Mouse (Mus musculus): ENCODE measurements around the gene Gnat3. TPM values are rescaled to one million over a fixed set of nuclear protein-coding genes. Genes with fewer than 3 reads are reported as not detected.

The Gnat3 gene
- total and polyA plus RNA-seq, 2 experiments, result not detected

DNA sequence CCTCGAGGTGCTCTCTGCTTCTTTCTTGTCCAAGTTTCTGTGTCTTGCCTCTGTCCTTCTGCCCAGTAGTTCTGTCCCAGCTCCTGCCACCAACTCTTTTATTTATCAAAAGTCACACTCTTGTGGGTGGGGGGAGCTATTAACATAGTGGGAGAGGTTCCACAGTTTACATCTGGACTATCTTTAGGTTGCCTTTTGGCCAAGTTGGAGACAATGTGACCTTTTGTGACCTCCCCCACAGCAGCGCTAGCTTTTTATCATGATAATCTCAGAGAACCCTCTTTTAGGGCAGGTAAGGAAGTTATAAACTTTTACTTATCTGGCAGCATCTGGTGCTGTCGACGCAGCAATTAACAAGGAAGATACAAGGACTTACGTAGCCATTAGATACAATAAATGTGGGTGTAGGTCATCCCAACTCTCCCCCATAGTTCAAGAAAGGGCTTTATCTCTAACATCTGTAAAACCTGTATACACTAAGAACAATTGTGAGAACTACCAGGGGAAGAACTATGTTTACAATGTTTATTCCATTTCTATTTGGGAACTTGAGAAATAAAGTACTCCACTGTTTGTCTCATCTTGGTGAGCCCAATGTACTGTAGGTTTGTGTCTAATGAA, 18.3 kb downstream of the Gnat3 start:
- Histone ChIP-seq H3K4me1 (ENCODE audit: control insufficient read depth, insufficient read depth, low read length) (no peaks in the 10 kb centered on the region), H3K27me3 (ENCODE audit: control insufficient read depth, insufficient read depth, low read length) (no peaks in the 10 kb centered on the region), H3K36me3 (ENCODE audit: control insufficient read depth, insufficient read depth, low read length) (no peaks in the 10 kb centered on the region), H3K79me2 (ENCODE audit: control insufficient read depth, insufficient read depth, low read length) (no peaks in the 10 kb centered on the region), H3K9ac (ENCODE audit: low read depth, low read length) (no peak overlapping the region), H3K4me3 (ENCODE audit: insufficient read depth, low read depth, low read length) (no peak overlapping the region), H3K27ac (replicated peaks; ENCODE audit: insufficient read depth, low read depth, low read length) (no peak overlapping the region)
- WGBS, result 82% methylated on average over 5 of the region's 5 CpGs
- DNase-seq (ENCODE audit: extremely low read depth, low read depth, low spot score), result no peak
- TF ChIP-seq POLR2A (IDR thresholded peaks at IDR 0.05; ENCODE audit: extremely low read depth, insufficient read depth, low read length) (no peak), CTCF (IDR thresholded peaks at IDR 0.05; ENCODE audit: low read depth, low read length) (no peak)

DNA sequence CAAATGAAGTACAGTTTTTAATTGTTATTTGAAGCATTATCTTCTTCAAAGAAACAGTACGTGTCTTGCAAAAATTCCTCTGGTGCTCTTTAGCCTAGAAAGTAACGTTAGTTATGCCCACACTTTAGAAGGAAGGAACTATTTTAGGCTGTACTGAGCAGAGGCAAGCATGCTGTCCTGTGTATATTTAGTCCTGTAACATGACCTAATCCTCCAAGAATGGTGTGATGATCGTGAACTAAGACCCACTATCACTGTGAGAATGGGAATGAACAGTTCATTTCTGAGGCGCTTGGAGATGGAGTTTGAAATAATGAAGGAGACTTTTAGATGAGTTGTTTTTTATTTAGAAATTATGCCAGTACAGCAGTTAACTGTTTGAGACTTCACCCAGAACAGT, 20.4 kb downstream of the Gnat3 start:
- WGBS, result 82% methylated on average over 4 of the region's 4 CpGs
- no peaks in the 10 kb centered on the region for H3K4me1 ChIP-seq (ENCODE audit: control insufficient read depth, insufficient read depth, low read length)
- DNase-seq (ENCODE audit: extremely low read depth, low read depth, low spot score), result no peak
- H3K27me3 ChIP-seq (ENCODE audit: control insufficient read depth, insufficient read depth, low read length), result no peaks in the 10 kb centered on the region
- no peaks in the 10 kb centered on the region for H3K79me2 ChIP-seq (ENCODE audit: control insufficient read depth, insufficient read depth, low read length)
- TF ChIP-seq POLR2A (IDR thresholded peaks at IDR 0.05; ENCODE audit: extremely low read depth, insufficient read depth, low read length) (no peak), CTCF (IDR thresholded peaks at IDR 0.05; ENCODE audit: low read depth, low read length) (no peak)
- no peaks in the 10 kb centered on the region for H3K36me3 ChIP-seq (ENCODE audit: control insufficient read depth, insufficient read depth, low read length)
- H3K4me3 ChIP-seq (ENCODE audit: insufficient read depth, low read depth, low read length), result no peak overlapping the region
- H3K9ac ChIP-seq (ENCODE audit: low read depth, low read length), result no peak overlapping the region
- H3K27ac ChIP-seq (replicated peaks; ENCODE audit: insufficient read depth, low read depth, low read length), result no peak overlapping the region

DNA sequence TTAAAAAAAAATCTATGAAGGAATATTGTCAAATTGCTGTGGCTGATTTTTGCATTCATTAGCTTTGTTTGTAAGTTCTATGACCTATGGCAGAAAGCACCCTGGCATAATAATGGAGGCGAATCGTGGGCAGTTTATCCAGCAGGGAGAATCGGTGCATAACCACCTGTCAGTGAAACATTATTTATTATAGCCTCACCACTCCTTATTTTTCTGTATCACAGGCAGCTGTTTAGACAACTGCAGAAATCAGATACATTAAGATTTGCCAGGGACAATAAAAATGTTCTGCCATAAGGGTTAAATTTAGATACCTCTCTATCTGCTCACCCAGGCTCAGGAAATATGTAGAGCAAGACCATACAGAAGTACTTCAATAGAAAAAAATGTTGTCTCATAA, 22.2 kb downstream of the Gnat3 start:
- H3K36me3 ChIP-seq (ENCODE audit: control insufficient read depth, insufficient read depth, low read length), result no peaks in the 10 kb centered on the region
- H3K27me3 ChIP-seq (ENCODE audit: control insufficient read depth, insufficient read depth, low read length), result no peaks in the 10 kb centered on the region
- H3K9ac ChIP-seq (ENCODE audit: low read depth, low read length), result no peak overlapping the region
- H3K79me2 ChIP-seq (ENCODE audit: control insufficient read depth, insufficient read depth, low read length), result no peaks in the 10 kb centered on the region
- H3K4me3 ChIP-seq (ENCODE audit: insufficient read depth, low read depth, low read length), result no peak overlapping the region
- no peaks in the 10 kb centered on the region for H3K4me1 ChIP-seq (ENCODE audit: control insufficient read depth, insufficient read depth, low read length)
- DNase-seq (ENCODE audit: extremely low read depth, low read depth, low spot score), result no peak
- H3K27ac ChIP-seq (replicated peaks; ENCODE audit: insufficient read depth, low read depth, low read length), result no peak overlapping the region
- WGBS, result 94% methylated on average over 3 of the region's 3 CpGs
- no peak for TF ChIP-seq CTCF (IDR thresholded peaks at IDR 0.05; ENCODE audit: low read depth, low read length)
- TF ChIP-seq POLR2A (IDR thresholded peaks at IDR 0.05; ENCODE audit: extremely low read depth, insufficient read depth, low read length), result no peak

DNA sequence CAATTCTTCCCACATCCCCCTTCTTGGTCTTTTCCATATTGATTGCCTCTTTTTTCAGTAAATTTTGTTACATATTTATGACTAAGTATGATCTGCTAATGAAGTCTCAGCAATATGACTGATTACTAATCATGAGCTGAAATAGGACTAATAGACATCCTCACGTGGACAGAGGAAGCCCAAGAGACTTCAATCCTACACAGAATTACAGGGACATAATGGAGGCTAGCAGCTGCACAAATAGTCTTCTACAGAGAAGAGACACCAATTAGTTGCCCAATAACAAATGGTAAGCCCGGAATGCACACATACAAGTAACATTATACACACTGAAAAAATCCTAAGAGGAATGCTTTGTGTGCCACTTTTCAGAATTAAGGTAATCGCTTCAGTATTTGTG, 24.3 kb downstream of the Gnat3 start:
- TF ChIP-seq POLR2A (IDR thresholded peaks at IDR 0.05; ENCODE audit: extremely low read depth, insufficient read depth, low read length) (no peak), CTCF (IDR thresholded peaks at IDR 0.05; ENCODE audit: low read depth, low read length) (no peak)
- Histone ChIP-seq H3K36me3 (ENCODE audit: control insufficient read depth, insufficient read depth, low read length) (no peaks in the 10 kb centered on the region), H3K4me1 (ENCODE audit: control insufficient read depth, insufficient read depth, low read length) (no peaks in the 10 kb centered on the region), H3K27me3 (ENCODE audit: control insufficient read depth, insufficient read depth, low read length) (no peaks in the 10 kb centered on the region), H3K27ac (replicated peaks; ENCODE audit: insufficient read depth, low read depth, low read length) (no peak overlapping the region), H3K9ac (ENCODE audit: low read depth, low read length) (no peak overlapping the region), H3K79me2 (ENCODE audit: control insufficient read depth, insufficient read depth, low read length) (no peaks in the 10 kb centered on the region), H3K4me3 (ENCODE audit: insufficient read depth, low read depth, low read length) (no peak overlapping the region)
- WGBS, result 78% methylated on average over 3 of the region's 3 CpGs
- DNase-seq (ENCODE audit: extremely low read depth, low read depth, low spot score), result no peak

DNA sequence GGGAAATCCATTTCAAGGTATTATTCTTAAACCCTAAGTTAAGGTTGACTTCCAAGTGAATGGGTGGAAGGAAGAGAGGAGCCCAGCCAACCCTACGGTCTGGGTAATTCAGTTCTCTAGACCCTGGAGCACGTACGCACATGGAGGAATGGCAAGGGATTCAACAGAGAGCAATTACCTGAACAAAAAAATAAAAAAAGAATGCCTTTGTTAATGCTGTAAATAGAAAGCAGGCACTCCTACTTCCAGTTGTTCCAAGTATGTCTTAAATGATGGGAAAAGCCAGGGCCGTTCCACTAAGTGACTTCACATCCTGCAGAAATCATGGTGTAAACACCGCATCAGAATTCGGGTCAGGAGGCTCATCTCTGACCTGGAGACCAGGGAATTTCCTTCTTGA, 28.3 kb downstream of the Gnat3 start:
- DNase-seq (ENCODE audit: extremely low read depth, low read depth, low spot score), result no peak
- Histone ChIP-seq H3K9ac (ENCODE audit: low read depth, low read length) (no peak overlapping the region), H3K4me1 (ENCODE audit: control insufficient read depth, insufficient read depth, low read length) (no peaks in the 10 kb centered on the region), H3K4me3 (ENCODE audit: insufficient read depth, low read depth, low read length) (no peak overlapping the region), H3K27ac (replicated peaks; ENCODE audit: insufficient read depth, low read depth, low read length) (no peak overlapping the region), H3K27me3 (ENCODE audit: control insufficient read depth, insufficient read depth, low read length) (no peaks in the 10 kb centered on the region), H3K36me3 (ENCODE audit: control insufficient read depth, insufficient read depth, low read length) (no peaks in the 10 kb centered on the region), H3K79me2 (ENCODE audit: control insufficient read depth, insufficient read depth, low read length) (no peaks in the 10 kb centered on the region)
- 84% methylated on average over 6 of the region's 6 CpGs for WGBS
- no peak for TF ChIP-seq CTCF (IDR thresholded peaks at IDR 0.05; ENCODE audit: low read depth, low read length)
- TF ChIP-seq POLR2A (IDR thresholded peaks at IDR 0.05; ENCODE audit: extremely low read depth, insufficient read depth, low read length), result no peak

DNA sequence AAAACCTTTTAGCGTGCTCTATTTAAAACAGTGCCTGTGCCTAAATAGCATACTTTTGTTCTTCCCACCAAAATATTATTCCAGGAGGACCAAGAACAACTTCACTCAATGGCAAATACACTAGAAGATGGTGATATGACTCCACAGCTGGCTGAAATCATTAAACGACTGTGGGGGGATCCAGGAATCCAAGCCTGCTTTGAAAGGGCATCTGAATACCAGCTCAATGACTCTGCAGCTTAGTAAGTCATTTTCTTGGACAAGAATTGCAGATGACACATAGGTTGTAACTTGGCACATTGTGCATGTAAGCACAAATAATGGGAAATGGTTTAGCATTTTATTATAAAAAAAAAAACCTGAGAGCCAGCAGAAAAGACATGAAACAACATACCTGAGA, 37.2 kb downstream of the Gnat3 start:
- TF ChIP-seq CTCF (IDR thresholded peaks at IDR 0.05; ENCODE audit: low read depth, low read length) (no peak), POLR2A (IDR thresholded peaks at IDR 0.05; ENCODE audit: extremely low read depth, insufficient read depth, low read length) (no peak)
- Histone ChIP-seq H3K27me3 (ENCODE audit: control insufficient read depth, insufficient read depth, low read length) (no peaks in the 10 kb centered on the region), H3K4me3 (ENCODE audit: insufficient read depth, low read depth, low read length) (no peak overlapping the region), H3K9ac (ENCODE audit: low read depth, low read length) (no peak overlapping the region), H3K27ac (replicated peaks; ENCODE audit: insufficient read depth, low read depth, low read length) (no peak overlapping the region), H3K36me3 (ENCODE audit: control insufficient read depth, insufficient read depth, low read length) (no peaks in the 10 kb centered on the region), H3K79me2 (ENCODE audit: control insufficient read depth, insufficient read depth, low read length) (no peaks in the 10 kb centered on the region), H3K4me1 (ENCODE audit: control insufficient read depth, insufficient read depth, low read length) (peaks cover 7% of the 10 kb centered on the region; the same call in 1 of the 2 replicates)
- no peak for DNase-seq (ENCODE audit: extremely low read depth, low read depth, low spot score)
- WGBS, result 64% methylated on average over 2 of the region's 2 CpGs

All from liver, adult 2 months (tissue).